Mouse (Mus musculus): ENCODE measurements around the gene Slc47a1. TPM values are rescaled to one million over a fixed set of nuclear protein-coding genes. Genes with fewer than 3 reads are reported as not detected.
"Not testable (repeated sequence)": the region's sequence is repeated elsewhere in the genome, so short reads cannot be mapped to it uniquely, and the experiment has no call there.

The Slc47a1 gene
- total RNA-seq, 2 experiments from 2014 or later = 15.3 to 18.5 TPM

DNA sequence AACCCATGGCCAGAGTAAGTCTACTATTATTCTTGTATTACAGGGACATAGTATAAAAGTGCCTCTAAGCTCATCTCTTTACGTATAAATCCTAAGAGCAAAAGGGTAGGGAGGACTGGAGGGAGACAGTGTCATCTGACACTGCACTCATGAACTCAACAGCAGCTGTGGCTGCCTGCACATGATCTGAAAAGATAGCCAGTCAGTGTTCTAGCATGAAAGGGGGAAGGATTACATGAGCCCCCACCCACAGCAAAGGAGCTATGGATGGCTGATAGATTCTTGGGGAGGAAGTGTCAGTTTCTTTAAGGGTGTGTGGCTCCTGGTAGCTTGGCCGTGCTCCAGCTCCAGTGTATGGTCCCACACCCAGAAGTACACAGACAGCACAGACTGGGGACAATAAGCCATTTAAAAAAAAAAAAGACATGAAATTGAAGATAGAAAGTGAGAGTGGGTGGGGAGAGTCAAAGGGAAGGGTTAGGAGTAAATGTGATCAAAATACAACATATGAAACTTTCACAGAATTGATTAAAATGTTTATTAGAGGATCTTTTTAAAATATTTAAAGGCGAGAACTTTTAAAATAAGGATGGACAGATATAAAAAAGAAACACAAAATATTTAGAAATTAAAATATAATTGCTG lies 58.1 kb downstream of the Slc47a1 start:
- no peak for DNase-seq (ENCODE audit: low spot score)

DNA sequence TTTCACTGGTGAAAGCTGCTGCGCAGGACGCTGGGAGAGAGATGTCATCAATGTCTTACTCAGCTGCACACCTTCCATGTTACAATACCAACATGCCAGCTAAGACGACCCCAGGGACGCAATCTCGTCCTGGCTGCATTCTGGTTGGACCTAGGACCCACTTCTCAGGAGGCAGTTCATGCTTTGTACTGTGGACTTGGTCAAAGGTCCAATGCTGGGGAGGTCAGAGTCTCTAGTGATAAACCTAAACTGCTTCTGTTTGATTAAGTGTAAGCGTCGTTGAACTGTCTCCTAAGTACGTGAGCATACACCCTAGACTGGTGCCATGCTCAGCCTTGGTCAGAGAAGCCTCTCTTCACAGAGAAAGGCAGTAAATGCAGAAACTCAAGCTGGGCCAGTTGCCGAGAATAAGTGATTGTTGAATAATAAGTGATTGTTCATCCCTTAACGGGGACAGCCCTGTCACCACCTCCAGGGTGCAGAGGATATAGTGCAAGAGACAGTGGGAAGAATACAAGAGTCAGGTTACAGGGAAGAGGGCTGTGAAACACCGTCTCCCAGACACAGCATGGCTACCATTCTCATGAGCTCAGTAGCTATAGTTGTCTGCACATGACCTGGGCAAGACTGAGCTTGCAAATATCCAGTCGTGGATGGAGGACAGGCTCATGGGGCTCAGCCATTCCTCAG lies 58.8 kb downstream of the Slc47a1 start:
- DNase-seq (ENCODE audit: low spot score) = no peak

DNA sequence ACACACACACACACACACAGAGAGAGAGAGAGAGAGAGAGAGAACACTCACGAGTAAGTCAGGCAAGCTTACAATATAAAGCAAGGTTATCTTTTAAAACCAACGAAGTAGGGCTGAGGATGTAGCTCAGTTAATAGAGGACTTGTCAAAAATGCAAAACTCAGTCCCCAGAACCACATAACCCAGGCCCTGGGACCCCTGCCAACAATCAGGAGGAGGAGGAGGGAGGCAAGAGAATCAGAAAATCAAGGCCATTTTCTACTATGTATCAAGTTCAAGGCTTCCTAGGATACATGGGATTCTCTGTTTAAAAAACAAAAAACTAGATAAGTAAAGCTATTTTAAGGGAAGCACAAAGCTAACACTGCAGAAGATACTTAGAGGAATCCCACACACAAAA lies 61.3 kb downstream of the Slc47a1 start:
- no peak for DNase-seq (ENCODE audit: low spot score)

DNA sequence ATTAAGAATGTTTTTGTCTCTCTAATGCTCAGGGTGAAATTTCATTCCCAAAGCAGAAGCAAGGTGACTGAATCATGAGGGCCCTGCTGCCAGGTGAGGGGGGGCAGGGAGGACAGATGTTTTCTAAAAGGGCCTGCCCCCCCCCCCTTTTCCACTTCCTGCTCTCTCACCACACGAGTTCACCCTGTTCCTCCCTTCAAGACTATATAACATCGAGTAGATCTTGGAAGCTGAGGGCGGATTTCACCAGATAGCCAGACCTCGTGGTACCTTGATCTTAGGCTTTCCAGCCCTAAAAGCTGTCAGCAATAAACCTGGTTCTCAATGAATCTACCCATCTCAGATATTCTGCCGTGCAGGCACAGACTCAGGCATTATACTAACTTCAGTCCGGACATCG lies 67.8 kb downstream of the Slc47a1 start:
- DNase-seq (ENCODE audit: low spot score) = no peak

DNA sequence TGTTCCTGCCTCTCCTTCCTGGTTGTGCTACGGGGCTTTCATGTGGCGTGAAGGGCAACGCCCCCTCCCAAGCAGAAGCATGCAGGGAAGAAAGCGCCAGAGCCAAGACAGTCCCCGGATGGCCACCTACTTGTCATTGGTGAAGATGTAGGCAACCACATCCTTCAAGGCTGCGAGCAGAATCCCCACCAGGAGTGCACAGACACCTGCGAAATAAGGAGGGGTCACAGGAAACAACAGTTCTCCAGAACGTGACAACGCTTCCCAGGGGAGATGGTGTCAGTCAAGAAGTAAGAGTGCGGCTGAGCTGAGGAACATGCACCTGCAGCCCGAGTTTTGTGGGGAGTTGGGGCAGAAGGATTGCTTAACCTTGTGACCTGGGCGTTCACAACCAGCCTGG lies 68.3 kb downstream of the Slc47a1 start:
- DNase-seq (ENCODE audit: low spot score) = no peak

DNA sequence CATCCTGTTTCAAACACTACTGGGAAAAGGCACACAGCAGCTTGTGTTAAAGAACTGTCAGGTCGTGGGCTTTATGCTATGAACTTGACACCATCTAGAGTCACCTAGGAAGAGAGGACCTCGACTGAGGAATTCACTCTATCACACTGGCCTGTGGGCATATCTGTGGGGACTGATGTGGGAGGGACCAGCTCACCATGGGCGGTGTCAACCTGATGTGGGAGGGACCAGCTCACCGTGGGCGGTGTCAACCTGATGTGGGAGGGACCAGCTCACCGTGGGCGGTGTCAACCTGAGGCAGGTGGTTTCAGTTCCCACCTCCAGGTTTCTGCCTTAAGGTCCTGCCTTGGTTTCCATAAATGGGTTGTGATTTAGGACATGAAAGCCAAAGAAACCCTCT lies 70.3 kb downstream of the Slc47a1 start:
- no peak for DNase-seq (ENCODE audit: low spot score)

DNA sequence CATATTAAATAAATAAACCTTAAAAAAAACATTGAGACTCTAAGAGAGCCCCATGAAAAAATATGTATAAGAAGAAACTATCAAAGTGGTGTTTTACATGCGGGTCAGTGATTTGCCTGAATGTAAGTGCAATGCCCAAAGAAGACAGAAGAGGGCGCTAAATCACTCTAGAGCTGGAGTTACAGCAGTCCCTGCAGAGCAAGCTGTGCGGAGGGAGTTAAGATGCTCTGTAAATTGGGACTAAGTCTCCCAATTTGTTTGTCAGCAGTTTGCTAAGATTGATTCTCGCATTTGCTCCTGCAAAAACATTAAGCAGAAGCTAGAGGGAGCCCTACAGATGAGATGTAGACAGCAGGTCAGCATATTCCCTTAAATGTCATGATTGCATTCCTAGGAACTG lies 72.8 kb downstream of the Slc47a1 start:
- DNase-seq (ENCODE audit: low spot score) = peak; percentile 56

DNA sequence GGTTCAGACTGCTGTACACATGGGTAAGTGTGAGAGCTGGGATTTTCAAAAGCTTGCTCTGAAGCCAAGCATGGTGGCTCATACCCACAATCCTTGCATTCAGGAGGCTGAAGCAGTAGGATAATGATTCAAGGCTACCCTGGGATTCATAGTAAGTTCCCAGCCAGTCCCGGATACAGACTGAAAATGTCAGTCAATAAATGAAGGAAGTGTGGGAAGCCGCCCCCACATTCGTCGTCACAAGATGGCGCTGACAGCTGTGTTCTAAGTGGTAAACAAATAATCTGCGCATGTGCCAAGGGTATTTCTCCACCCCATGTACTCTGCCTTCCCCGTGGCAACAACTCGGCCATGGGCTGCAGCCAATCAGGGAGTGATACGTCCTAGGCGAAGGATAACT lies 73.6 kb downstream of the Slc47a1 start:
- DNase-seq (ENCODE audit: low spot score) = not testable (repeated sequence)

DNA sequence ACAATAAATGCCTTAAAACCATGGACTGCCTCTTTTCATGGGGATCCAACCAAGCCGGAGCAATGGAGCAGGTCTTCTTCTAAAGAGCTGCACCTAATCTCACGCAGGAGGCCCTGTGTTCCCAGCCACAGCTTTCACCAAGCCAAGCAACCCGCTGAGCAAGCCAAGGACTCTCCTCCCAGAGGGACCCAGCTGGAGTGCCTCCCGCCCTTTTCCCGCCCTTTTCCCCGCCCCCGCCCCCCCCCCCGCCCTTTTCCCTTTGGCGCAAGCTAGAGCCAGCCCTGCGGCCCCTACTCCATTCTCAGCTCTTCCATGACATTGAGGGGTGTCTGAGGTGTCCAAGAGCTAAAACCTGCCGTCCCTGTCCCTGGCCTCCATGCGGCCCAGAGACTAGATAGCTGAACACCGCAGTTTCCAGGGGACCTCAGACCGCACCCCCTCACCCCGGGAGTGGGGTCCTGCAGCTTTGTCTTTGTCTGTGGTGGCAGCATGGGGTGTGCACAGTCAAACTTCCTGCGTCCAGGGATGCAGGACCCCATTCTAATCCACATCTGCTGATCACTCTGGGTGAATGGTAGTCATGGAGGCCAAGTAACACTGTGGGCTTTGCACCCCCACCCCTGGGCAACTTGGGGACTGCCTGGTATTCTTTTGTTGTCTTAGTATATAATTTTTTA lies 77.3 kb downstream of the Slc47a1 start:
- DNase-seq (ENCODE audit: low spot score) = peak; percentile 26

DNA sequence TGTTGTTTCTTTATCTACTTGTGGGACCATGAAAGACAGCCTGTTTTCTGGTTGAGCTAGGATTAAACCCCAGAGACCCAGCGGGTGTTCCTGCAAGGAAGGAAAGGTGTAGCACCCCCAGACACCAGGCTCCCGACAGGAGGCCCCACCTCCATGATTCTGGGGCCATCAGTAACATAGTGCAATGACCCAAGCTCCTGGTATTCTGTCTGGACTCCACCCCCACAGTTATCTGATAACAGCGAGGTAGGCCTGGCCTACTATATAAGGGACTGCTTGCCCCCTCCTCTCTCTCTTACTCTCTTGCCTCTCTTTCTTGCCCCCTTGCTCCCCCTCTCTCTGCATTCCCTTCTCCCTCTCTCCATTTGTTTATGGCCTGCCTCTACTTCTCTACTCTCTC lies 77.9 kb downstream of the Slc47a1 start:
- no peak for DNase-seq (ENCODE audit: low spot score)

DNA sequence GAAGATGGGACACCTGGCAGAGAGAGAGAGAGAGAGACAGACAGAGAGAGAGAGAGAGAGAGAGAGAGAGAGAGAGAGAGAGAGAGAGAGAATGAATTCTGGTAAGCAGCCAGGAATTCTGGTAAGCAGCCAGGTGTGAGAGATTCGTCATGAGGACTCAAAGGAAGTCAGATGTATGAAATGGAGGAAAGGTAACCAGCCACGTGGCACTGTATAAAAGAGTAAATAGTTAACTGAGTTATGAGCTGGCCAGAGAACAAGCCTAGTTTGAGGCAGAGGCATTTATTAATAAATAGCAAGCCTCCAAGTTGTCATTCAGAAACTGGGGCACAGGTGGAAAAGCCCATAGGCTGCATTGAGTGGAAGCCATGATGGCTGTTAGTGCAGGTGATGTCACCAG lies 80.2 kb downstream of the Slc47a1 start:
- no peak for DNase-seq (ENCODE audit: low spot score)

DNA sequence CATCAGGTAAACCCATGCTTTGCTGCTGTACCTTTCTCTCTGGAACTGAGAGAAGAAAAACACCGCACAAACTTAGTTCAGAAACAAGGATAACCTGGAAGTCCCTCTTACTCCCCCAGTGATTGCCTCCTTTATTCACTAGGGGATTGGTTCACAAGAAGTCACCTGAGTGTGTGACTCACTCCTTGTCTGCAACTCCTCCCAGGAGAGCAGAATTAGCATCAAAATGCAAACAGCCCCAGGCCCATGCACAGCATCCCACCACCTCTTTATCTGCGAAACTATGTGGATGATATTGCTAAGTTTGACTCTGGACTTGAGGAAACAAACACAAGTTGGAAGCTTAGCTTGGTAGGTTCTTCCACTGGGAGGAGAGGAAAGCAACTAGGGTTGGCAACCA lies 80.8 kb downstream of the Slc47a1 start:
- no peak for DNase-seq (ENCODE audit: low spot score)

DNA sequence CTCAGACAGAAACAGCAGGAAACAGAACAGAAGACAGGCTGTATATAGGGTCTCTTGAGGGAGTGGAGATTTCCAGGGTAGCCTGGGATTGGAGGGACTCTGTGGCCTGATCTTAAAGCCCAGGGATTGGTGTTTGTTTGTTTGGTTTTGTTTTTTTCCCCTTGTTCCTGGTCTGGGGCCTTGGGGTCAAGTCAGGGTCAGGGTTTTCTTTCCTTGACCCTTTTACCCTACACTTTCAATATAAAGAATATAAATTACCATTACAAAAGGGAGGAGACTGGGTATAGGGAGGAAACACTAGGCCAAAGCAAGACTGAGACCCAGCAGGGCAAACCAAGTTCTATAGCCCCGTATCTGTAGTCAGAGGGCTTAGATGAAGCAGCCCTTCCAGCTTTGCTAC lies 81.6 kb downstream of the Slc47a1 start:
- no peak for DNase-seq (ENCODE audit: low spot score)

DNA sequence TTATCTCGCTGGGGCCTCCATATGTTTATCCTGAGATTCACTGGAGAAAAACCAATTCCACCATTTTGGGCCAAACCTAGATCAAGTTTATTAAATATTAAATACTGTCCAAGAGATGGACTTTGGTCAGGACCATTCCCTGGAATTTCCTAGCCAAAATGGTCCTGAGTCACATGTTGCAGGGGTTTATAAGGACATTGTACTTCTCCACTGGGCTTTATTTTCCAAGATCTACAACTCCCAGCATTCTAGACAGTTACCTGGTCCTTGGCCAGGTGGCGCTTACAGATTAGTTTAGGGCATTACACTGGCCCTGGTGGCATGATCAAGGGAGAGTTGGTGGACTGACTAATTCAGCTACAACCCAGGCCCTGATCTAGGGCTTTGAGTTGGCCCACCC lies 82.6 kb downstream of the Slc47a1 start:
- DNase-seq (ENCODE audit: low spot score) = no peak

DNA sequence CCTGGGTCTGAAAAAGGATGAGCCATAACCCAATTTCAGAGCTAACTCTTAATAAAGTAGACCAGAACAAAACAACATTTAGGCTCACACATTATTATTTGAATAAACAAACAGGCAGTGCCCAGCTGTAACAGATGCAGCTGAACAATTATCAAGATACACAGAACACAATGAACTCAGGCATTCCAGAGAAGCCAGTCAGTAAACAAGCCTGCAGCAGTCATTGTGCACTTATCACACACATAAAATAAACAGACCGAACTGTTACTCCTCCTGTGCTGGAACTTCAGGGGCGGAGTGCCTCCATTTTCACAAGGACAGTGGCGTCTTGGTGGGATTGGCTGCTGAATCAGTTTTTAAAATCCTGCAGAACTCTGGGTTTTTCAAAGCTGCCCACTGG lies 83.7 kb downstream of the Slc47a1 start:
- no peak for DNase-seq (ENCODE audit: low spot score)

Other genes with a start within 250 kb of the Slc47a1 start
- 10 to 100 TPM; 12.9 to 15.6 TPM for gene Usp22, start 203.3 kb downstream of the Slc47a1 start, total RNA-seq (2021)
- under 1 TPM; 0.33 to 0.48 TPM for gene Aldh3a1, start 170.8 kb downstream of the Slc47a1 start, total RNA-seq (2021)
- 10 to 100 TPM in 1 of 2 experiments, 1 to 10 TPM in 1; 9.8 to 15.1 TPM for gene Aldh3a2, start 110.9 kb downstream of the Slc47a1 start, total RNA-seq (2021)
- not detected for gene Slc47a2, start 35.5 kb downstream of the Slc47a1 start, total RNA-seq (2021)
- not detected for gene Rnf112, start 75.8 kb upstream of the Slc47a1 start, total RNA-seq (2021)
- gene Mfap4, start 107.1 kb upstream of the Slc47a1 start, total RNA-seq (2021) = 1 to 10 TPM; 6.5 to 7.4 TPM
- gene Mapk7, start 116.1 kb upstream of the Slc47a1 start, total RNA-seq (2021) = 1 to 10 TPM; 3.5 to 4.1 TPM
- gene B9d1, start 126.8 kb upstream of the Slc47a1 start, total RNA-seq (2021) = 1 to 10 TPM; 3.8 to 4.0 TPM
- gene Epn2, start 201.3 kb upstream of the Slc47a1 start, total RNA-seq (2021) = 10 to 100 TPM; 23.2 to 25.1 TPM

Measured in gastrocnemius, adult 18-20 months (tissue).